Mouse (Mus musculus): Measurements from ENCODE around the gene Eif2ak3.

The Eif2ak3 gene

DNA sequence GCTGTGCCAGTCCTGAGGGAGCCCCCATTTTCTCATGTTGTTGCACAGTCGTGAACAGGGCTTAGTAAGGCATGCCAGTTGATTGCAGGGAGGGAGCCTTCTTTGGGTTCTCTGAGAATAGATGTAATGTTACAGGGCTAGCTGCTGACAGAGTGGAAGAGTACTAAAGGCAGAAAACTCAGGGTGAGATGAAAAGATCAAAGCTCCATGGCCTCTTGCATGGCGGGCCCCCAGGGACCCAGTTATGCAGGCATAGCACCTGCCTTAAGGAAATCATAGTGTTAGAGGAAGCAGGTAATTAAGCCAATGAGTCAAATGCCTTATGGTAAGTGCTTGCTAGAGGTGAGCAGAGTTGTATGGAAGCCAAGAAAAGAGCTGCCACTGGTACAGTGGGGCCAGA, 14.9 kb upstream of the Eif2ak3 start:
- in situ Hi-C loops (cut with MboI): no loop called here

- in situ Hi-C loops (cut with MboI): no loop called here
Observed at GRCm38 (mm10) chr6:70830552-70830951, 13.8 kb upstream of the Eif2ak3 start.

- in situ Hi-C loops (cut with MboI): no loop called here
Observed at GRCm38 (mm10) chr6:70831179-70831839, 13.0 kb upstream of the Eif2ak3 start.

DNA sequence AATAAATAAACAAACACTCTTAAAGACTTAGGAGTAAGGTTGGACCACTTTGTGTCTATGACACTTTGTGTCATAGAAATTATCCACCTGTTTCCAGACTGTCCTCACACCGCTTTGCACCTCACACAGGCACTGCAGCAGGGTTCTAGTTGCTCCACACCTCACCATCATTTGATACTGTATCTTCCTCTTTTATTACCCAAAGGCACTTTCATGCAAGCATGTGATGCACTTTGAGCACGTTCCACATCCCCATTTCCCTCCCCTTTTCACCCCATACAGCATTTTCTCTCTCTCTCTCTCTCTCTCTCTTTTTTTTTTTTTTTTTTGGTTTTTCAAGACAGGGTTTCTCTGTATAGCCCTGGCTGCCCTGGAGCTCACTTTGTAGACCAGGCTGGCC, 7.0 kb upstream of the Eif2ak3 start:
- in situ Hi-C loops (cut with MboI): no loop called here

DNA sequence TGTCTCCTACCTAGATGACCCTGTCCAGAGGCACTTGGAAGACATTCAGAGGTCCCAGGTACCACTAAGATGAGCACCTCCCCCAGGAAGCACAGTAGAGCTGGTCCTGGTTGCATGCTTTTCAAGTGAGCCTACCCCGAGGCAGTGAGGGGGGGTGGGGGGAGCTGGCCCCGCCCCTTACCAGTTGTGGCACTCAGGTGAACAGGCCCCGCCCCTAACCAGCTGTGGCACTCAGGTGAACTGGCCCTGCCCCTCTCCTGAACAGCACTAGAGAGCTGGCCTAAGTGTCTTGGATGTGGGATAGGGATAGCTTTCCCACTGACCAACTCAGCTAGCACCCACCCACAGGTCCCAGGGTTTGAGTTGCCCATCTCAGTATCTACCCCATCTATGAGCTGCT, 5.8 kb upstream of the Eif2ak3 start:
- in situ Hi-C loops (cut with MboI): no loop called here

DNA sequence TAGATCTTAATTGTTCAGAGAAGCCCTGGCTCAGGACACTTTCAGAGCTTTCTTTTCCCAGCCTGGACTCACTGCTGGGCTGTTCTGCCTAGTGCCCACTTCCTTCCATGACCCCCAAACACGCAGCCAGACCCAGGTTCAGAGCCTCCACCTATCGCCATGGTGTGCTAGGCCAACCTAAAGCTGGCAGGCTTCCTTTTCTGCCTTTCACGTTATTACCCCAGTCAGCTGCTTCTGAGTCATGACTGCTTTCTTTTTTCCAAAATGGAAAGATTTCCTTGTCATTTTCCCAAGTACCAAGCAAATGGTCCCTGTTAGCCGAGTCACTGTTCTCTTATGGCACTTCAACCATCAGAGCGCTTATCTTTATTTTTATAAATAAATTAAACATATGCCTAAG, 4.0 kb upstream of the Eif2ak3 start:
- in situ Hi-C loops (cut with MboI): no loop called here

DNA sequence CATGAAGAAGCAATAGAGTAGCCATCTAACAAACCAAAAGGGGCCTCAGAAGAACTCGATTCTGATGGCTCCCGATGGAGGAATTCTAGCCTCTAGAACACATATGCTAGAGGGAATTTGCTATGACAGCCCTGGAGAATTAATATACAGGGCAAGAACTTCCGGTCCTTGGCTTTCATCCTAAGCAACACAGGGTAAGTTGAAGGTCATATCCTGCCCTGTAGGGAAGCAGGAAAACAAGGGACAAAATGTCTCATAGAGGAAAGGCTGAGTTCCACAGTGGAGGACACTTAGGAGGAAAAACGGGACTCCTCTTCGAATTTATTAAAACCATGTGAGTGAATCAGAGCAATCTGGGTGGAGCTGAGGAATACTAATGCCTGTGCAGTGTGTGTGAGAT, 1.3 kb upstream of the Eif2ak3 start:
- in situ Hi-C loops (cut with MboI): no loop called here

- in situ Hi-C loops (cut with MboI): no loop called here
Observed at GRCm38 (mm10) chr6:70844896-70845646, 756 bp downstream of the Eif2ak3 start.

GRCm38 (mm10) chr6:70847386-70847785, 3.1 kb downstream of the Eif2ak3 start:
- in situ Hi-C loops (cut with MboI): no loop called here

DNA sequence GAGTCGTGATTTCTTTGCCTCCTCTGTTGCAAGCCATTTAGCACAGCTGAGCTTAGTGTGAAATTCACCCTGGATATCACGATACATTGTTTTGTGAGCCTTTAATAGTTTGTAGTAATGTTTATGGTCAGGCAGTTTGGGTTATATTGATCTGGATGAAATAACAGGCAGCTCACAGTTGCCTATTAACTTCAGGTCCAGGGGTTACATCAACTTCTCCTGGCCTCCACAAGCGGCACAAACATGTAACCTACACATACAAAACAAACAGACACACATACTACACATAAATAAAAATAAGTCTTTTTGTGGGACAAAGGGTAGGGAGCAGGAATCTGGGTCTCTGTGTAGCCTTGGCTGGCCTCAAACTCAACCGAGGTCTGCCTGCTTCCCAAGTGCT, 9.1 kb downstream of the Eif2ak3 start:
- in situ Hi-C loops (cut with MboI): no loop called here

- in situ Hi-C loops (cut with MboI): no loop called here
Observed at GRCm38 (mm10) chr6:70855529-70856309, 11.4 kb downstream of the Eif2ak3 start.

GRCm38 (mm10) chr6:70862726-70863125, 18.4 kb downstream of the Eif2ak3 start:
- in situ Hi-C loops (cut with MboI): no loop called here

GRCm38 (mm10) chr6:70864285-70864684, 20.0 kb downstream of the Eif2ak3 start:
- in situ Hi-C loops (cut with MboI): no loop called here

DNA sequence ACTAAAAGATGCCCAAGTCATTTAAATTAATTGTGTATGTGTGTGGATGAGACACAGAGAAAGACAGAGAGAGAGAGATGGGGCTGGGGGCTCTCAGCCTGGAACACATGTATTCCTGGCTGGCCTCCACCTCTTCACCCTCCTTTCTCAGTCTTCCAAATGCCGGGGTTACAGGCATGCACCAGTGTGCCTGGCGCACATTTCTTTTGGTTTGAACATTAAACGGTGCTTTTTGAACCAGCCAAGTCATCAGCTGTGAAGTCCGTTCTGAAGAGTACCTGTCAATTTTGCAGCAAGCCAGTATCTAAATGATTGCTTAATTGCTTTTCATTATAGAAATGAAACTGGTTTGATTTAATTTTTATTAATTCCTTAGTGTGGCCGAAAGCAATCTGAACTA, 22.4 kb downstream of the Eif2ak3 start:
- in situ Hi-C loops (cut with MboI): no loop called here

DNA sequence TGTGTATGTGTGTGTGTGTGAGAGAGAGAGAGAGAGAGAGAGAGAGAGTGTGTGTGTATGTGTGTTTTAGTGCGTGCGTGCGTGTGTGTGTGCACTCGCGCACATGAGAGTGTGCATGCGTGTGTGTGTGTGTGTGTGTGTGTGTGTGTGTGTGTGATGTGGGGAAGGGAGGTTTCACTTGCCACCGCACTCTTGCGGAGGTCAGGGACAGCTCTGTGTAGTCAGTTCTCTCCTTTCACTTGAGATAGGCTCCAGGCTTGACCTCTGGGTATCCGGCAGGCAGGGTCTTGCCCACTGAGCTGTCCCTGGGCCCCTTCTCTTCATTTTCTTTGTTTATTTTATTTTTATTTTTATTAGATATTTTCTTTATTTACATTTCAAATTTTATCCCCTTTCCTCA, 23.0 kb downstream of the Eif2ak3 start:
- in situ Hi-C loops (cut with MboI): no loop called here

DNA sequence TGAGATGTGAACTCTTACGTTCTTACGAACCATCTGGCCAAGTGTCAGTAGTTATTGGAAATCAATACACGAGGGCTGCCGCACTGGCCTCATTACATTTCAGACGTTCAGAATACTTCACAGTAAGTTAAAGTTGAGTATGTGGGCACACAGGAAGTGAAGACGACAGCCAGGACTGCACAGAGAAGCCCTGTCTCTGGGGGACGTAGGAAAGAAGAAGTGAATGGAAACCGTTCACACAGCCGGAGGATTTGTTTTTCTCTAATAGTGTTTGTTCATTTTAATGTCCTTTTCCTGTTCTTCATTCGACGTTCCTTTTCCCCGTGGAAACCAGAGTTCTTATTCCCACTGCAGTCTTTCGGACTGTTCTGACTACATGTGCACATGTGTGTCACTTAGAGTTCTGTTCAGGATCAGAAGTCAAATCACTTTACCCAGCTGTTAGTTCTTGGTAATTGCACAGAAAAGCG, 27.2 kb downstream of the Eif2ak3 start:
- in situ Hi-C loops (cut with MboI): no loop called here

DNA sequence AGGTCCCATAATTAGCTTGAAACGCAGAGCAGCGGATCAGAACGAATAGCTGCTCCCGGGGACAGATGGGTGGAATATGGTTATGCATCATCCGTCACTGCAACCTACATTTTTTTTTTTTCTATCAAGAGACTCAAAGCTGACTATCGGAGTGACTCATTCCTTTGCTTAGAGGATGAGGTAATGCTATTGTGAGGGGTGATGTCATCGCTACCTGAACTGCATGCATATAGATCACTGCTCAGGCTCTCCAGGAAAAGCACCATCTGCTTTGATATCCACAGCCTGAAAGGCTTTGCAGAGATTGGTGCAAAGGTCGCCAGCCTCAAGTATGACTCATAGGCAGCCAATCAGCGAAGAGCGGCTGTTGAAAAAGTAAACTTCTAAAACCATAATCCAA, 27.8 kb downstream of the Eif2ak3 start:
- in situ Hi-C loops (cut with MboI): no loop called here

DNA sequence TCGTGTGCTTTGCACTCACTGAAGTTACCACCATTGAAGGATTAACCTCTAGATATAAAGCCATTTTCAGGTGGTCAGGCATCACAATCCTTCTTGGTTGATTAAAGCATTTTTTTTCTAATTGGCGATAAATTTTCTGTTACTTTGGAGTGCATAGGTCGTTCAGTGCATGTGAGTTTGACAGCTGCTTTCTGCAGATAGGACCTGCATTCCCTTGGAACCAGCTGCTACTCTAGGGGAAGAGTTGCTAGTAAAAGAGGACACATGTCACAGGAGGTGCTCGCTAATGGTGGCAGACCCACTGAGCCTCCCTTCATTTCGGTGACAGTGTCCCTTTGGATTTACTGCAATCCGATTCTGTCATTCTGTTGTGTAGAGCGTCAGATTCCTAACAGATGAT, 28.3 kb downstream of the Eif2ak3 start:
- in situ Hi-C loops (cut with MboI): no loop called here

DNA sequence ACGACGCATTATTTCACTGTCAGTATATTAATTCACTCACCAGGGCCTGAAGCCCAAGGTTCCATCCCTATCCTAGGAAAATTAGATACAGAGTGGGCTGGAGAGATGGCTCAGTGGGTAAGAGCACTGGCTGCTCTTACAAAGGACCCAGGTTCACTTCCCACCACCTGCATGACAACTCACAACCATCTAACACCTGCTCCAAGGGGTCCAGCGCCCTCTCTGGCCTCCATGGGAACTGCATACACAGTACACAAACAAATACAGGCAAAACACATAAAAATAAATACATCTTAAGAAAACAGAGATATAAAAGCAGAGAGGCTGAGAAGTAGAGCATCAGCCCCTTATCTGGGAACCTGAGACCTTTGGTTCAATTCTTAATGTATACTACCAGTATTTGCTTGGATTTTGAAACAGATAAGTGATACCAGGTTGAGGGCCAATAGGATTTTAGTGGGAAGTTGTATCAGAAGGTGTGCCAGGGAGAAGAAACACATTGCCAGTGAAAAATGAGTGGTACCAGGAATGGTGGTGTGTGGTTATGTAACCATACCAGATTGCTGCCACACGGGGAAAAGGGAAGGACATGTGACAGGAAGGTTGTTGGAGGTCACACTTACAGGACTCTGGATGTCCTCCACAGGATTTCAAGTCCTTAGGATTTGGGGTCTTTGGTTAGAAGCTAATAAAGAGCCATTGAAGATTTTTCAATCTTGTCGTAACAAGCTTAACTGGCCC, 29.9 kb downstream of the Eif2ak3 start:
- in situ Hi-C loops (cut with MboI): no loop called here

GRCm38 (mm10) chr6:70875017-70875416, 30.7 kb downstream of the Eif2ak3 start:
- in situ Hi-C loops (cut with MboI): loop anchor here (5.0 kb wide), 1 partner anchor 63 kb away; no protein-coding TSS in a partner anchor

DNA sequence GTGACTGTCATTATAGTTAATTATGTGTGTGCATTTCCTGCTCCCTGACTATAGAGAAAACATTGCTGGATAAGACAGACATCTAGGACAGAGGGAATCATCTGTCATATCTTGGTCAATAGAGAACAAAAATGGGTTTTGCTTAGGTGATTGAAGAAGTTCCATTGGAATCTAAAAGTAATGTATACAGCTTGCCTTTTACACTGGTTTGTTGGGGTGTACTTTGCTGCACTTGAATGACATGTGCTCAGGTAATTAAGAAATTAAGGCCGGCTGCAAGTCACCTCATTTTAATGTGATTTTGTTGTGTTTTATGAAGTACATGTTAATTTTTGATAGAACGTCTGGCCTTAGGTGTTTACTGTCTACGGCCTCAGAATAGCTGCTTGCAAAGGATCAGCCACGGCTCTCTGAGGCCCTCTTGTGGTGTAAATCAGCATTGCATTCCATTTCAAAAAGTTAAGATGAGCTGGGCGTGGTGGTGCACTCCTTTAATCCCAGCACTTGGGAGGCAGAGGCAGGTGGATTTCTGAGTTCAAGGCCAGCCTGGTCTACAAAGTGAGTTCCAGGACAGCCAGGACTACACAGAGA, 36.5 kb downstream of the Eif2ak3 start:
- in situ Hi-C loops (cut with MboI): no loop called here

GRCm38 (mm10) chr6:70887993-70888392, 43.7 kb downstream of the Eif2ak3 start:
- in situ Hi-C loops (cut with MboI): no loop called here

Measured in mature B cell (primary cell).